15 mouse cellular contexts compared by ENCODE assay signal in the genomic region with DNA sequence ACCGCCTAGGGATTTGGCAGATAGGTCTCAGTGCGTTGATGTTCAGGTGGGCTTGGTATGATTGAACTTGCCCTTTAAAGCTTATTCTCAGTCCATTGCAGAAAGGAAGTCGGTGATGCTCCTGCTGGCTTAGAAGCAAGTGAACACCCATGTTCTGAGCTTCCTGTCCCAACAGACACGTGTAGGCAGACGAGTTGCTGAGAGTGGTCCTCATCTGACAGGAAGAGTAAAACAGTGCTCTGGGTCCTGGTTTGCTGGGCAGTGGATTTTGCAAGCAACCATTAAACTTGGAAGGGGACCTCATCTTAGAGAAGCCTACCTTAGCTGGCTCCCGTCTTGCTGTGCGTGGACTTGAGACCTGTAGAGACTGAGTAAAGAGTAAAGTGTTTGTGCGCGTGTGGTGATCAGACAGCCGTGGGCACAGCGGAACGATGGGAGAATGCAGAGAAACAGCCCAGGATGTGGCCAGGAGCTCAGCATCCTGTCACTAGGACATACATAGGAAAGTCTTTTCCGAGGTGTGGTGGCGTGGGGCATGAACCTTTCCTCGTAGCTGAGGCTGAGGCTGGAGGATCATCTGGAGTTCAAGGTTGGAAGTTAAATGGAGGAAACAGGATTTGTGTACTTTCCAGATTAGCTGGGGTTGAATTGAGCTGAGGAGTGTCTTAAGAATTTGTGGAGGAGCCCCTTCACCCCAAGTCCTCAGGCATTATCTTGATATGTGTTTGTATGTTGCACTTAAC. TPM values are rescaled to one million over a fixed set of nuclear protein-coding genes. Genes with fewer than 3 reads are reported as not detected.
DNase-seq lines count a peak whose midpoint lies in the region; ATAC-seq lines count a peak whose summit lies in the region.
"Had no signal": no experiment of that assay in that cellular context is flagged by ENCODE, and none has a peak within 500 bp of the region (broad histone marks: within the 10 kb centered on the region; RNA-seq: fewer than 3 reads in every experiment).

No protein-coding gene starts in this region.

- no peak overlapping the region for H3K4me2 ChIP-seq in embryonic facial prominence, embryonic 13.5 days
- H3K4me2 ChIP-seq: midbrain, embryonic 15.5 days had no signal

- no peak overlapping the region for H3K4me3 ChIP-seq in embryonic facial prominence, embryonic 13.5 days
- H3K4me3 ChIP-seq in embryonic facial prominence, embryonic 10.5 days, result no peak overlapping the region
- H3K4me3 ChIP-seq in megakaryocyte, embryonic 14.5 days (replicated peaks), result peak overlapping the region; percentile 23
- H3K4me3 ChIP-seq: hindbrain, embryonic 12.5 days; left cerebral cortex, adult 2 months; midbrain, embryonic 15.5 days had no signal

- WGBS in embryonic facial prominence, embryonic 13.5 days, result 72% methylated on average over 15 of the region's 15 CpGs
- WGBS in embryonic facial prominence, embryonic 10.5 days, result 77% methylated on average over 15 of the region's 15 CpGs

- no peak overlapping the region for H3K9ac ChIP-seq in embryonic facial prominence, embryonic 13.5 days
- H3K9ac ChIP-seq: liver, embryonic 14.5 days; midbrain, embryonic 15.5 days had no signal

- 0 out of 2 replicates have a peak overlapping the region, but pooled peaks have one; percentile 2 for H3K27ac ChIP-seq in embryonic facial prominence, embryonic 13.5 days
- no peak overlapping the region for H3K27ac ChIP-seq in embryonic facial prominence, embryonic 10.5 days (replicated peaks)
- H3K27ac ChIP-seq: left cerebral cortex, adult 2 months; liver, embryonic 14.5 days; midbrain, embryonic 15.5 days had no signal

- no peaks in the 10 kb centered on the region for H3K9me3 ChIP-seq in embryonic facial prominence, embryonic 13.5 days
- no peaks in the 10 kb centered on the region for H3K9me3 ChIP-seq in embryonic facial prominence, embryonic 10.5 days
- no peaks in the 10 kb centered on the region for H3K9me3 ChIP-seq in megakaryocyte, embryonic 14.5 days
- H3K9me3 ChIP-seq: hindbrain, embryonic 12.5 days; midbrain, embryonic 15.5 days had no signal

- no peak for DNase-seq in embryonic facial prominence, embryonic 10.5 days (ENCODE audit: low spot score)
- peak; percentile 77 for DNase-seq in ZHBTc4 (ENCODE audit: low read depth, low spot score)
- DNase-seq in natural killer cell, adult 2 months (ENCODE audit: low spot score in 2 of 2), result no peak
- no peak for DNase-seq in frontal cortex, postnatal 36 days (ENCODE audit: low spot score in 2 of 2)
- DNase-seq: adrenal gland, postnatal 36 days; cerebellum, adult 11 months had no signal

- no peak for ATAC-seq in embryonic facial prominence, embryonic 13.5 days (ENCODE audit: insufficient number of reproducible peaks, insufficient read depth, low FRiP score, low TSS enrichment, low read depth)
- ATAC-seq in megakaryocyte, adult 5-6 weeks (ENCODE audit: poor library complexity, severe bottlenecking), result no peak
- 0 out of 2 replicates have a peak, but pooled peaks have one; percentile 17 for ATAC-seq in neutrophil, adult 5-6 weeks (ENCODE audit: extremely low read depth, insufficient number of reproducible peaks, low FRiP score, poor library complexity, severe bottlenecking)
- ATAC-seq: forebrain, embryonic 14.5 days; midbrain, embryonic 15.5 days had no signal

- H3K27me3 ChIP-seq in embryonic facial prominence, embryonic 13.5 days, result no peaks in the 10 kb centered on the region
- H3K27me3 ChIP-seq in embryonic facial prominence, embryonic 10.5 days (replicated peaks; ENCODE audit: low read depth, poor library complexity, severe bottlenecking), result no peaks in the 10 kb centered on the region
- no peaks in the 10 kb centered on the region for H3K27me3 ChIP-seq in megakaryocyte, embryonic 14.5 days (replicated peaks)
- H3K27me3 ChIP-seq: hindbrain, embryonic 12.5 days; midbrain, embryonic 15.5 days had no signal

- H3K36me3 ChIP-seq in embryonic facial prominence, embryonic 13.5 days, result peaks cover 3% of the 10 kb centered on the region; the same call in 1 of the 2 replicates
- H3K36me3 ChIP-seq in embryonic facial prominence, embryonic 10.5 days (replicated peaks), result peaks cover 22% of the 10 kb centered on the region
- H3K36me3 ChIP-seq in megakaryocyte, embryonic 14.5 days (replicated peaks; ENCODE audit: low read length), result peaks cover 60% of the 10 kb centered on the region
- H3K36me3 ChIP-seq: midbrain, embryonic 15.5 days had no signal

- peaks cover 63% of the 10 kb centered on the region for H3K4me1 ChIP-seq in embryonic facial prominence, embryonic 13.5 days
- H3K4me1 ChIP-seq in embryonic facial prominence, embryonic 10.5 days, result peaks cover 68% of the 10 kb centered on the region
- H3K4me1 ChIP-seq in megakaryocyte, embryonic 14.5 days, result peaks cover 84% of the 10 kb centered on the region

RNA-seq across cellular contexts. Expression of gene Acvr1b, which starts 6.7 kb away (rescaled TPM):
- 8.0 TPM in 2 replicates for polyA plus RNA-seq in embryonic facial prominence, embryonic 13.5 days (2015; fragmentation: Nextera tagmentation; extraction: Ambion mirVana)
- polyA plus RNA-seq in embryonic facial prominence, embryonic 10.5 days (2016; fragmentation: Nextera tagmentation; extraction: Ambion mirVana), result 5.5 and 6.2 TPM in 2 replicates
- polyA plus RNA-seq in megakaryocyte, embryonic 14.5 days (2012; ENCODE audit: insufficient read depth, low replicate concordance), result 6.1 and 8.2 TPM in 2 replicates
- total RNA-seq in megakaryocyte, adult 5-6 weeks (2015), result 7.4 and 7.7 TPM in 2 replicates
- 15.2 and 17.1 TPM in 2 replicates for total RNA-seq in megakaryocyte, adult 5-6 weeks (2017)
- total RNA-seq in neutrophil, adult 5-6 weeks (2017), result 22.0 and 23.1 TPM in 2 replicates

RNA-seq across cellular contexts. Expression of gene Grasp, which starts 43.5 kb away (rescaled TPM):
- polyA plus RNA-seq in embryonic facial prominence, embryonic 13.5 days (2015; fragmentation: Nextera tagmentation; extraction: Ambion mirVana), result 7.4 and 8.0 TPM in 2 replicates
- polyA plus RNA-seq in embryonic facial prominence, embryonic 10.5 days (2016; fragmentation: Nextera tagmentation; extraction: Ambion mirVana), result 5.3 and 6.7 TPM in 2 replicates
- 0.47 TPM in 1 of 2 replicates, not detected in the other for polyA plus RNA-seq in megakaryocyte, embryonic 14.5 days (2012; ENCODE audit: insufficient read depth, low replicate concordance)
- 0.16 and 0.30 TPM in 2 replicates for total RNA-seq in megakaryocyte, adult 5-6 weeks (2015)
- total RNA-seq in megakaryocyte, adult 5-6 weeks (2017), result 0.29 and 0.85 TPM in 2 replicates
- 0.81 and 0.98 TPM in 2 replicates for total RNA-seq in neutrophil, adult 5-6 weeks (2017)

RNA-seq across cellular contexts. Expression of gene Acvrl1, which starts 52.2 kb away (rescaled TPM):
- 9.9 and 10.1 TPM in 2 replicates for polyA plus RNA-seq in embryonic facial prominence, embryonic 13.5 days (2015; fragmentation: Nextera tagmentation; extraction: Ambion mirVana)
- 10.3 and 10.6 TPM in 2 replicates for polyA plus RNA-seq in embryonic facial prominence, embryonic 10.5 days (2016; fragmentation: Nextera tagmentation; extraction: Ambion mirVana)
- 2.1 and 7.9 TPM in 2 replicates for polyA plus RNA-seq in megakaryocyte, embryonic 14.5 days (2012; ENCODE audit: insufficient read depth, low replicate concordance)
- total RNA-seq in megakaryocyte, adult 5-6 weeks (2015), result 6.9 and 8.2 TPM in 2 replicates
- total RNA-seq in megakaryocyte, adult 5-6 weeks (2017), result 27.6 and 34.9 TPM in 2 replicates
- 2.7 and 6.1 TPM in 2 replicates for total RNA-seq in neutrophil, adult 5-6 weeks (2017)
